Mouse (Mus musculus): ENCODE measurements around the gene Cpa4. TPM values are rescaled to one million over a fixed set of nuclear protein-coding genes. Genes with fewer than 3 reads are reported as not detected.

Gene Cpa4
- polyA plus RNA-seq, 1 experiment from 2014 or later = 0.05 TPM

DNA sequence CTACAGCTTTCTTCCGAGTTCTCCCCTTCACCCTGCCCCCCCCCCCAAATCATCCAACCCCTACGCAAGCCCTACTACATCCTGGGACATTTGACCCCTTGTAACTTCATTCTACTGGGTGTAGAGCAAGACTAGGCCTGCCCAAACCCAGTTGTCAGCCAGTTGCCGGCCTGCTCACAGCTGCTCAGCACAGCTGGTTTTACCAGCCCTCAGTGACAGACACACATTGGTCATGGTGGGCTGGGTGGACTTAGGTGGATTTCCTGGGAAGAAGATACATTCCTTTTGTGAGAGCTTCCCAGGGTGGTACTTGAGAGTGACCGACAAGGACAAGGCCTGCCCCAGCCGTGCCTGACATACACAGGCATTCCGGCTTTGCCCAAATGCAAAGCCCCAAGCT lies 52.8 kb downstream of the Cpa4 start:
- H3K36me3 ChIP-seq (ENCODE audit: control insufficient read depth, insufficient read depth) = no peaks in the 10 kb centered on the region
- no peak for ATAC-seq (ENCODE audit: low read depth)
- peaks cover 4% of the 10 kb centered on the region for H3K27me3 ChIP-seq (ENCODE audit: control insufficient read depth, insufficient read depth, low read depth, low read length)
- H3K9me3 ChIP-seq (replicated peaks; ENCODE audit: control insufficient read depth, low read length) = no peaks in the 10 kb centered on the region
- 66% methylated on average over 6 of the region's 6 CpGs for WGBS (ENCODE audit: insufficient replicate concordance)
- no peak overlapping the region for H3K9ac ChIP-seq (ENCODE audit: low read depth, low read length)
- H3K4me3 ChIP-seq (ENCODE audit: low read depth, low read length) = no peak overlapping the region
- H3K27ac ChIP-seq (ENCODE audit: low read length) = no peak overlapping the region
- peaks cover 4% of the 10 kb centered on the region; the same call in 1 of the 2 replicates for H3K4me1 ChIP-seq (ENCODE audit: control insufficient read depth, low read depth, low read length)
- no peak overlapping the region for H3K4me2 ChIP-seq (ENCODE audit: low read depth, low read length)

DNA sequence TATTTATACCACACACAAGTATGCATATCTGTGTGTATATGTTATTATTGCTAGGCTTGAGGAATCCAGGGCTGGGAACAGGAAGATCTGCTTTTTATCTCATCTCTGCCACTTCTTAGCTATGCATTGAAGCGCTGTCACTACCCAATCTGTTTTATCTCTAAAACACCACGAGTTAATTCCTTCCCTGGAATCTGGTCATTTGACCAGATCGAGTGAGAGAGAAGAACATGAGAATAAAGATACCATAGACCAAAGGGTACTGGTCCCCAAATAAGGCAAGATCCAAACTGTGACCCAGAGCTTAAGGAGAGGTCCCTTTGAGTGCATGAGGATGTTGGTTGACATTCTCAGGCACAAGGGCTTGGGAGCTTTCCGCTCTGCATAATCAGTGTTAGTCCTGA lies 53.8 kb downstream of the Cpa4 start:
- no peaks in the 10 kb centered on the region for H3K9me3 ChIP-seq (replicated peaks; ENCODE audit: control insufficient read depth, low read length)
- H3K9ac ChIP-seq (ENCODE audit: low read depth, low read length) = no peak overlapping the region
- H3K4me1 ChIP-seq (ENCODE audit: control insufficient read depth, low read depth, low read length) = peaks cover 1% of the 10 kb centered on the region; the same call in 1 of the 2 replicates
- ATAC-seq (ENCODE audit: low read depth) = peak; percentile 19; the same call in 1 of the 2 replicates
- peaks cover 4% of the 10 kb centered on the region for H3K27me3 ChIP-seq (ENCODE audit: control insufficient read depth, insufficient read depth, low read depth, low read length)
- no peak overlapping the region for H3K4me2 ChIP-seq (ENCODE audit: low read depth, low read length)
- no peak overlapping the region for H3K4me3 ChIP-seq (ENCODE audit: low read depth, low read length)
- H3K27ac ChIP-seq (ENCODE audit: low read length) = no peak overlapping the region
- WGBS (ENCODE audit: insufficient replicate concordance) = 24% methylated on average over 4 of the region's 4 CpGs
- no peaks in the 10 kb centered on the region for H3K36me3 ChIP-seq (ENCODE audit: control insufficient read depth, insufficient read depth)

DNA sequence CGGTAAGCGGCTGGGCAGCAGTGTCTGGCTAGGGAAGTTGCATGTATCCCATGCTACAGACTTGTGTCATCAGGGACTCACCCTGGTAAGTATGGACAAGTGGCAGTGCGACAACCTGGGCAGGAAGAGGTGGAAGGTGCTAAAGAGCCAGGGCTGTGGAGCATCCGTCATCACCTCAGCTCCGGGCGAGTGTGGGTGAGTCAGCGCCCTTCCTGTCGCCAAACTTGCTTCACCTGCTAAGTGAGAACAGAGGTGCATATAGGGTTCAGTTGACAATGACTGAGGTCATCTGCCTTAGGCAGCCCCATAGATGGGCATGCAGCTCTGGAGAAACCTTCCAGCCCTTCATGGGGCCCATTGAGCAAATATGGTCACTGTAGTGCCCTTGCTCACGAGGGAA lies 56.6 kb downstream of the Cpa4 start:
- H3K4me3 ChIP-seq (ENCODE audit: low read depth, low read length) = no peak overlapping the region
- no peaks in the 10 kb centered on the region for H3K4me1 ChIP-seq (ENCODE audit: control insufficient read depth, low read depth, low read length)
- H3K9me3 ChIP-seq (replicated peaks; ENCODE audit: control insufficient read depth, low read length) = no peaks in the 10 kb centered on the region
- 80% methylated on average over 9 of the region's 9 CpGs for WGBS (ENCODE audit: insufficient replicate concordance)
- no peaks in the 10 kb centered on the region for H3K36me3 ChIP-seq (ENCODE audit: control insufficient read depth, insufficient read depth)
- no peak overlapping the region for H3K9ac ChIP-seq (ENCODE audit: low read depth, low read length)
- no peak overlapping the region for H3K27ac ChIP-seq (ENCODE audit: low read length)
- no peak for ATAC-seq (ENCODE audit: low read depth)
- no peak overlapping the region for H3K4me2 ChIP-seq (ENCODE audit: low read depth, low read length)
- no peaks in the 10 kb centered on the region; the same call in 1 of the 2 replicates for H3K27me3 ChIP-seq (ENCODE audit: control insufficient read depth, insufficient read depth, low read depth, low read length)

DNA sequence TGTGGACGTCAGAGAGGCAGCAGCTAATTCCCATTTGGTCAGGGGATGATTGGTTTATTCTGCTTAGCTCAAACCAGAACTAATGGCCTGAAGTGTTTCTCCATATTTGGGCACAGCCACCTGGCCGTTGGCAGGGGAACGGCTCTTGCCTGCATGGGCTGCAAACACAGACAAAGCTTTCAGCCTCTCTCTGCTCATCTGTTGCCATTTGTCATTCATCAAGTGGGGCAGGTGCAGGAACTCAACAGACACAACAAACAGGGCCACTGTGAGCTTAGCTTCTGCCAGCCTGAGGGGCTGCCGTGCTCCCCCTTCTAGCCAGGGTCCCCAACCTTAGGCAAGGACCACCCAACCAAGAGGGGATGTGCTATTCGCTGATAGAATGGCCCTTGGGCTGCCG lies 60.0 kb downstream of the Cpa4 start:
- Histone ChIP-seq H3K9ac (ENCODE audit: low read depth, low read length) (no peak overlapping the region), H3K4me2 (ENCODE audit: low read depth, low read length) (no peak overlapping the region), H3K27me3 (ENCODE audit: control insufficient read depth, insufficient read depth, low read depth, low read length) (no peaks in the 10 kb centered on the region), H3K4me3 (ENCODE audit: low read depth, low read length) (no peak overlapping the region), H3K27ac (ENCODE audit: low read length) (no peak overlapping the region), H3K36me3 (ENCODE audit: control insufficient read depth, insufficient read depth) (no peaks in the 10 kb centered on the region), H3K9me3 (replicated peaks; ENCODE audit: control insufficient read depth, low read length) (no peaks in the 10 kb centered on the region), H3K4me1 (ENCODE audit: control insufficient read depth, low read depth, low read length) (no peaks in the 10 kb centered on the region)
- ATAC-seq (ENCODE audit: low read depth) = no peak
- WGBS (ENCODE audit: insufficient replicate concordance) = 63% methylated on average over 6 of the region's 6 CpGs

DNA sequence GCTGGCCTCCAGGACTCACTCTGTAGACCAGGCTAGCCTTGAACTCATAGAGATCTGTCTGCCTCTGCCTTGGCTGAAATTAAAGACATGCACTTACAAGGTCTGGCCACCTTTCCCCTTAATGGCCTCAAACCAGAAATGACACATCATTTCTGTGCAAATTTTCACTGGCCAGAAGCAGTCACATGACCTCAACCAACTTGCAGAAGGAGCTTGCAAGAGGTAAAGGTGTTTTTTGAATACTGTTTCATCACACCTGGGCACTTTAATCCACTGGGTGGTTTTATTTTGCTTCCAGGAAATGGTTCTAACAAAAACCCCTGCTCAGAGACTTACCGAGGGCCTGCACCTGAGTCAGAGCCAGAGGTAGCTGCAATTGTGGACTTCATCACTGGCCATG lies 61.8 kb downstream of the Cpa4 start:
- 80% methylated on average over 1 of the region's 1 CpGs for WGBS (ENCODE audit: insufficient replicate concordance)
- Histone ChIP-seq H3K4me2 (ENCODE audit: low read depth, low read length) (no peak overlapping the region), H3K9me3 (replicated peaks; ENCODE audit: control insufficient read depth, low read length) (no peaks in the 10 kb centered on the region), H3K36me3 (ENCODE audit: control insufficient read depth, insufficient read depth) (no peaks in the 10 kb centered on the region), H3K4me3 (ENCODE audit: low read depth, low read length) (no peak overlapping the region), H3K27ac (ENCODE audit: low read length) (no peak overlapping the region), H3K27me3 (ENCODE audit: control insufficient read depth, insufficient read depth, low read depth, low read length) (no peaks in the 10 kb centered on the region), H3K9ac (ENCODE audit: low read depth, low read length) (no peak overlapping the region), H3K4me1 (ENCODE audit: control insufficient read depth, low read depth, low read length) (no peaks in the 10 kb centered on the region)
- no peak for ATAC-seq (ENCODE audit: low read depth)

DNA sequence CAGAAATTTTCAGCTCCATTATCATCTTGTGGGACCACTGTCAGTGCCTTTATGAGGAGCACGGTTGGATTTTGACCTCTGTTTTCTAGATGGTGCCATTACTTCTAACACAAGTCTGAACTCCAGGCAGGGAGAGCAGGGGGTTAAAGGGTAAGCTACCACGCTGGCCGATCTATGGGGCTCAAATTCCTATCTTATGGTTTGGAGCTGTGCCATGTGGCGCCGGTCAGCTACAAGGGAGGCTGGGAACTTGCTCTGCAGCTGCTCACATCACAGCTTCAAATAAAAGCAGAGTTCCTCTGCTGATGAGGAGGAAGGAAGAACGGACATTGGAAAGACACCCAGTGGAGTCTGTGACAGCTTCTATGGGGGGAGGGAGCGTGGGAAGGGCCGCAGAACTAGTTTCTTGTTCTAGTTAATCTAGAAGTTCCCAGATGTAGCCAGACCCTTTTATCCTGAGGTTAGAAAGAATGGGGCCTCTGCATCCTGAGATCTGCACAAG lies 67.2 kb downstream of the Cpa4 start:
- H3K4me1 ChIP-seq (ENCODE audit: control insufficient read depth, low read depth, low read length) = peaks cover 5% of the 10 kb centered on the region
- H3K36me3 ChIP-seq (ENCODE audit: control insufficient read depth, insufficient read depth) = no peaks in the 10 kb centered on the region
- WGBS (ENCODE audit: insufficient replicate concordance) = 44% methylated on average over 8 of the region's 8 CpGs
- H3K27ac ChIP-seq (ENCODE audit: low read length) = no peak overlapping the region
- H3K9ac ChIP-seq (ENCODE audit: low read depth, low read length) = no peak overlapping the region
- ATAC-seq (ENCODE audit: low read depth) = peak; percentile 43; the same call in 1 of the 2 replicates
- no peaks in the 10 kb centered on the region for H3K27me3 ChIP-seq (ENCODE audit: control insufficient read depth, insufficient read depth, low read depth, low read length)
- no peak overlapping the region for H3K4me3 ChIP-seq (ENCODE audit: low read depth, low read length)
- no peaks in the 10 kb centered on the region for H3K9me3 ChIP-seq (replicated peaks; ENCODE audit: control insufficient read depth, low read length)
- H3K4me2 ChIP-seq (ENCODE audit: low read depth, low read length) = no peak overlapping the region

DNA sequence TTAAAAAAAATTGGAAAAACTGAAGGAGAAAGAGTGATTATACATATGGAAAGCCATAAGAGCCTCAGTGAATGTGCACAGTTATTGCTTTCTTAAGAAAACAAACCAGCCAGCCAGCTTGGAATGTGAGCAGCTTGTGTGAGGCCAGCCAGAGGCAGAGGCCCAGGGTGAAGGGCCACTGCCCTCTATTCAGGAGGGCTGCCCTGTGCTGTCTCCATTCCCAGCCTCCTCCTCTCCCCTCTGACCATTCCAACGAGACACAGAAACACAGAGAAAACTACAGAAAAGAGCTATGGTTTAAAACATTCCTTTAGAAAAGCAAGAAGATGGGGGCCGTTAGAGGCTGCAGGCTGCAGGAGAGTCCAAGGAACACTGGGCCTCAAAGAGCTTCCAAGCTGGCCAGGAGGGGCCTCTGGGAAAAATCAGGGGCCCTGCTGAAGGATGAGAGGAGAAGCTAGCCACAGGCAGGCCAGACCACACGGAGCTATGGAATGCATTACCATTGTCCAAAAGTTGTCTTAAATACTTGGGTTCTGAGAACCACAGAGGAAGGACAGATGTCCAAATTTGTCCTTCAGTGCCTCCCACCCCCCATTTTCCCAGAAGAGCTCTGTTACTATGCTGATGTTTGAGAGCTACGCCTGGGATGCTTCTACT lies 68.1 kb downstream of the Cpa4 start:
- H3K27ac ChIP-seq (ENCODE audit: low read length) = no peak overlapping the region
- H3K4me2 ChIP-seq (ENCODE audit: low read depth, low read length) = no peak overlapping the region
- no peak overlapping the region for H3K4me3 ChIP-seq (ENCODE audit: low read depth, low read length)
- no peak for ATAC-seq (ENCODE audit: low read depth)
- no peaks in the 10 kb centered on the region for H3K36me3 ChIP-seq (ENCODE audit: control insufficient read depth, insufficient read depth)
- WGBS (ENCODE audit: insufficient replicate concordance) = 62% methylated on average over 4 of the region's 4 CpGs
- H3K9ac ChIP-seq (ENCODE audit: low read depth, low read length) = no peak overlapping the region
- peaks cover 5% of the 10 kb centered on the region for H3K4me1 ChIP-seq (ENCODE audit: control insufficient read depth, low read depth, low read length)
- no peaks in the 10 kb centered on the region for H3K27me3 ChIP-seq (ENCODE audit: control insufficient read depth, insufficient read depth, low read depth, low read length)
- H3K9me3 ChIP-seq (replicated peaks; ENCODE audit: control insufficient read depth, low read length) = no peaks in the 10 kb centered on the region

DNA sequence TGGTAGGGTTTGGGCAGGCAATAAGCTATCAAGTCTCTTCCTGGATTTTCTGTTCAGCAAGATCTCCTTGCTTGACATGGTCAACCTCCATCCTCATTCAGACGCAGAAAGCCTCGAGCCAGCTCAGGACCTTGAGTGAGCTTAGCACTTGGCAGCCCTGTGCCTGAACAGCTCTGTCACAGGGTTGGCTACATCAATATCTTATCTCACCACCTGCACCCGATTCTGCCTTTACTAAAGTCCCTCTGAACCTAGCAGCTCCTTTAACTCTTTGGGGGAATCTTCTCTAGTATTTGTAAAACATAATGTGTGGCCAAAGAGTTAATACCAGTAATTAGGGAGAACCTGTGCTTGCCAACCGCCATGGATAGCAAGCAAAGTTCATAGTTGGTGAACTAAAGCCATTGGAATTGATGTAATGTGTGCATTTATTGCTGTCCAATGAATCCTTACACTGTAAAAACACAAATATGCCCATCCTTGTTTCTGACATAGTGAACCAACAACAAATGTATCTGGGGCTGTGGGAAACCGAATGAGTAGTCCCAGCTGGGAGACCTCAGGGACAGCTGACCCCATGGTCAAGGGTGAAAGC lies 70.6 kb downstream of the Cpa4 start, which contains the start of gene Cpa1:
Cpa1 (plus strand) TSS at position 545 of the 595 bp plus-strand sequence.
- Histone ChIP-seq H3K4me2 (ENCODE audit: low read depth, low read length) (no peak within 1 kb of the TSS), H3K4me1 (ENCODE audit: control insufficient read depth, low read depth, low read length) (peaks cover 5% of the 10 kb centered on the region), H3K9ac (ENCODE audit: low read depth, low read length) (no peak within 1 kb of the TSS), H3K36me3 (ENCODE audit: control insufficient read depth, insufficient read depth) (no peaks in the 10 kb centered on the region), H3K9me3 (replicated peaks; ENCODE audit: control insufficient read depth, low read length) (no peaks in the 10 kb centered on the region), H3K4me3 (ENCODE audit: low read depth, low read length) (no peak within 1 kb of the TSS), H3K27me3 (ENCODE audit: control insufficient read depth, insufficient read depth, low read depth, low read length) (no peaks in the 10 kb centered on the region), H3K27ac (ENCODE audit: low read length) (no peak within 1 kb of the TSS)
- 29% methylated on average over 5 of the region's 5 CpGs for WGBS (ENCODE audit: insufficient replicate concordance)
- peak; percentile 58; the same call in 1 of the 2 replicates for ATAC-seq (ENCODE audit: low read depth)
